Mouse (Mus musculus) midbrain, postnatal 0 days (tissue): Measurements from ENCODE around the gene Ipo8. TPM values are rescaled to one million over a fixed set of nuclear protein-coding genes. Genes with fewer than 3 reads are reported as not detected.

Experiments
- ATAC-seq: fragments of 200-750 bp; cut with Nextera tagmentation; 2 replicates; pipeline ENCODE4 v1.8.0; 2017; ENCODE audit warnings: moderate number of reproducible peaks, mild to moderate bottlenecking, moderate TSS enrichment, moderate library complexity; ENCODE audit not compliant: low FRiP score
- DNase-seq: peaks from one replicate; pipeline ENCODE4 v3.0.0-alpha.2; 2015; ENCODE audit warnings: low spot score
- H3K27ac ChIP-seq: fragments of 300-500 bp; sonication (generic); 2 replicates; pipeline ENCODE4 v1.5.1; 2014; ENCODE audit warnings: low read depth, mild to moderate bottlenecking, low read length, mixed read lengths
- H3K27me3 ChIP-seq: fragments of 300-500 bp; sonication (generic); 2 replicates; pipeline ENCODE4 v1.6.1; 2014; ENCODE audit warnings: low read length, control low read depth, mixed read lengths; ENCODE audit not compliant: insufficient read depth
- H3K36me3 ChIP-seq: fragments of 300-500 bp; sonication (generic); 2 replicates; pipeline ENCODE4 v1.6.1; 2014; ENCODE audit warnings: low read length, control low read depth, mixed read lengths; ENCODE audit not compliant: insufficient read depth
- H3K4me1 ChIP-seq: fragments of 300-500 bp; sonication (generic); 2 replicates; pipeline ENCODE4 v1.6.1; 2014; ENCODE audit warnings: mild to moderate bottlenecking, control low read depth, antibody characterized with exemption, low read length, mixed read lengths; ENCODE audit not compliant: insufficient read depth
- H3K4me2 ChIP-seq: fragments of 300-500 bp; sonication (generic); 2 replicates; pipeline ENCODE4 v1.6.1; 2014; ENCODE audit warnings: low read depth, mild to moderate bottlenecking, low read length, mixed read lengths; ENCODE audit not compliant: poor library complexity, severe bottlenecking
- H3K4me3 ChIP-seq: fragments of 300-500 bp; sonication (generic); 2 replicates; pipeline ENCODE4 v1.5.1; 2014; ENCODE audit warnings: low read depth, mild to moderate bottlenecking, low read length, moderate library complexity
- H3K9ac ChIP-seq: fragments of 300-500 bp; sonication (generic); replicated peaks from 2 replicates; pipeline ENCODE4 v1.6.1; 2014; ENCODE audit warnings: mild to moderate bottlenecking, low read length, moderate library complexity, mixed read lengths; ENCODE audit not compliant: poor library complexity, severe bottlenecking
- H3K9me3 ChIP-seq: fragments of 300-500 bp; sonication (generic); 2 replicates; pipeline ENCODE4 v1.6.1; 2016; ENCODE audit warnings: low read length, control low read depth
- CTCF ChIP-seq: IDR thresholded peaks from 2 replicates; pipeline ENCODE4 v1.5.1; 2016; ENCODE audit warnings: antibody characterized with exemption, mild to moderate bottlenecking
- WGBS: fragments of 180-500 bp; shearing (Covaris S2); extraction: QIAGEN DNeasy Blood & Tissue Kit; methylation state at CpG from one replicate; pipeline ENCODE4 v1.1.7; 2014; 5-methylcytosine and 5-hydroxymethylcytosine counted together
- polyA plus RNA-seq: library from polyadenylated mRNA; unstranded; fragments of >200 nt; fragmentation: Nextera tagmentation; extraction: Ambion mirVana; gene quantifications from 2 replicates; pipeline ENCODE4 v1.2.1, GENCODE M21; 2015
- total RNA-seq: library from RNA; depleted of rRNA; stranded (reverse); fragments of >200 nt; gene quantifications from 2 replicates; pipeline ENCODE4 v1.2.3, GENCODE M21; 2014; rRNA removed

Gene Ipo8
- total RNA-seq (21.7 and 23.6 TPM in 2 replicates), polyA plus RNA-seq (8.8 and 10.4 TPM in 2 replicates)

GRCm38 (mm10) chr6:148830748-148831727 lies at the start of gene Ipo8:
TSS of gene Ipo8 (minus strand) at chr6:148831467.
- H3K36me3 ChIP-seq = no peaks in the 10 kb centered on the region
- TF ChIP-seq CTCF = peak; percentile 42; the same call in 1 of the 2 replicates
- H3K4me3 ChIP-seq = peak within 1 kb of the TSS; percentile 89
- peaks cover 9% of the 10 kb centered on the region; the same call in 1 of the 2 replicates for H3K4me1 ChIP-seq
- peak within 1 kb of the TSS; percentile 52; the same call in 1 of the 2 replicates for H3K27ac ChIP-seq
- peak within 1 kb of the TSS; percentile 79 for H3K4me2 ChIP-seq
- peak within 1 kb of the TSS; percentile 75 for H3K9ac ChIP-seq
- DNase-seq (peak; percentile 98), ATAC-seq (peak; percentile 99)
- H3K9me3 ChIP-seq = no peaks in the 10 kb centered on the region
- under 1% methylated on average over 45 of the region's 47 CpGs for WGBS
- no peaks in the 10 kb centered on the region for H3K27me3 ChIP-seq

GRCm38 (mm10) chr6:148873911-148874310 lies 42.6 kb upstream of the Ipo8 start:
- Histone ChIP-seq H3K27ac (no peak overlapping the region), H3K4me3 (no peak overlapping the region), H3K4me2 (no peak overlapping the region), H3K4me1 (no peaks in the 10 kb centered on the region), H3K9ac (no peak overlapping the region), H3K9me3 (no peaks in the 10 kb centered on the region), H3K27me3 (no peaks in the 10 kb centered on the region), H3K36me3 (no peaks in the 10 kb centered on the region; the same call in 1 of the 2 replicates)
- no peak for ATAC-seq
- WGBS = 97% methylated on average over 1 of the region's 1 CpGs
- TF ChIP-seq CTCF = no peak
- no peak for DNase-seq

GRCm38 (mm10) chr6:148845629-148846028 lies 14.4 kb upstream of the Ipo8 start:
- Histone ChIP-seq H3K9ac (no peak overlapping the region), H3K27ac (no peak overlapping the region), H3K27me3 (no peaks in the 10 kb centered on the region), H3K4me1 (no peaks in the 10 kb centered on the region), H3K4me3 (no peak overlapping the region), H3K9me3 (no peaks in the 10 kb centered on the region), H3K36me3 (no peaks in the 10 kb centered on the region), H3K4me2 (no peak overlapping the region)
- no peak for ATAC-seq
- no peak for TF ChIP-seq CTCF
- no peak for DNase-seq

- ATAC-seq = no peak
- WGBS = 95% methylated on average over 1 of the region's 1 CpGs
- Histone ChIP-seq H3K36me3 (no peaks in the 10 kb centered on the region), H3K27me3 (no peaks in the 10 kb centered on the region), H3K9me3 (no peaks in the 10 kb centered on the region), H3K4me1 (no peaks in the 10 kb centered on the region), H3K4me3 (no peak overlapping the region), H3K9ac (no peak overlapping the region), H3K27ac (no peak overlapping the region), H3K4me2 (no peak overlapping the region)
- DNase-seq = no peak
- no peak for TF ChIP-seq CTCF
Observed at GRCm38 (mm10) chr6:148841760-148842159, 10.5 kb upstream of the Ipo8 start.

GRCm38 (mm10) chr6:148838460-148838859 lies 7.2 kb upstream of the Ipo8 start:
- H3K9ac ChIP-seq = no peak overlapping the region
- no peak for DNase-seq
- no peaks in the 10 kb centered on the region for H3K27me3 ChIP-seq
- no peak overlapping the region for H3K4me3 ChIP-seq
- TF ChIP-seq CTCF = no peak
- no peak overlapping the region for H3K4me2 ChIP-seq
- H3K4me1 ChIP-seq = no peaks in the 10 kb centered on the region
- H3K36me3 ChIP-seq = no peaks in the 10 kb centered on the region
- H3K9me3 ChIP-seq = no peaks in the 10 kb centered on the region
- no peak overlapping the region for H3K27ac ChIP-seq
- no peak for ATAC-seq

- no peaks in the 10 kb centered on the region for H3K27me3 ChIP-seq
- ATAC-seq (0 out of 2 replicates have a peak, but pooled peaks have one; percentile 2), DNase-seq (no peak)
- H3K4me2 ChIP-seq = peak overlapping the region; percentile 79
- TF ChIP-seq CTCF = no peak
- 0 out of 2 replicates have a peak overlapping the region, but pooled peaks have one; percentile 75 for H3K9ac ChIP-seq
- H3K4me3 ChIP-seq = peak overlapping the region; percentile 89
- WGBS = 22% methylated on average over 3 of the region's 3 CpGs
- H3K27ac ChIP-seq = no peak overlapping the region
- no peaks in the 10 kb centered on the region for H3K36me3 ChIP-seq
- H3K4me1 ChIP-seq = peaks cover 9% of the 10 kb centered on the region; the same call in 1 of the 2 replicates
- H3K9me3 ChIP-seq = no peaks in the 10 kb centered on the region
Observed at GRCm38 (mm10) chr6:148831728-148832121, 458 bp upstream of the Ipo8 start.
